Mouse (Mus musculus): ENCODE measurements around the gene Eef1akmt1. TPM values are rescaled to one million over a fixed set of nuclear protein-coding genes. Genes with fewer than 3 reads are reported as not detected.
A peak's percentile ranks its signal among the peaks of the same experiment; 100 is the strongest.

Eef1akmt1 gene
- polyA plus RNA-seq, 1 experiment from 2014 or later, result 82.0 TPM

GRCm38 (mm10) chr14:57515156-57515762 is 56.2 kb downstream of the Eef1akmt1 start:
- no peak overlapping the region for H3K9ac ChIP-seq (ENCODE audit: low read length)
- H3K27ac ChIP-seq (replicated peaks in 1 of 2; ENCODE audit: control insufficient read depth in 1 of 2, insufficient read depth in 1 of 2, low read depth in 2 of 2, low read length in 2 of 2), result no peak overlapping the region
- no peak overlapping the region for H3K4me3 ChIP-seq (ENCODE audit: control insufficient read depth in 1 of 2, insufficient read depth in 1 of 2, low read depth in 1 of 2, low read length in 2 of 2)
- no peak overlapping the region for H3K4me2 ChIP-seq (ENCODE audit: low read length)
- 51% methylated on average over 6 of the region's 6 CpGs for WGBS
- 0 out of 4 replicates have a peak, but pooled peaks cover 0 to 3% of the 10 kb centered on the region in 2 experiments for H3K4me1 ChIP-seq (ENCODE audit: control insufficient read depth in 2 of 2, insufficient read depth in 2 of 2, low read length in 2 of 2)
- H3K36me3 ChIP-seq (ENCODE audit: control insufficient read depth, insufficient read depth, low read length), result no peaks in the 10 kb centered on the region
- ATAC-seq (ENCODE audit: insufficient number of reproducible peaks, insufficient read depth, low FRiP score, low read depth), result no peak
- no peaks in the 10 kb centered on the region for H3K9me3 ChIP-seq (ENCODE audit: control insufficient read depth, low read length)
- H3K27me3 ChIP-seq (ENCODE audit: control insufficient read depth, insufficient read depth, low read length), result no peaks in the 10 kb centered on the region

GRCm38 (mm10) chr14:57509554-57509953 is 61.9 kb downstream of the Eef1akmt1 start:
- Histone ChIP-seq H3K9ac (ENCODE audit: low read length) (no peak overlapping the region), H3K27me3 (ENCODE audit: control insufficient read depth, insufficient read depth, low read length) (no peaks in the 10 kb centered on the region), H3K4me1 (ENCODE audit: control insufficient read depth in 2 of 2, insufficient read depth in 2 of 2, low read length in 2 of 2) (no peaks in the 10 kb centered on the region), H3K4me2 (ENCODE audit: low read length) (no peak overlapping the region), H3K27ac (replicated peaks in 1 of 2; ENCODE audit: control insufficient read depth in 1 of 2, insufficient read depth in 1 of 2, low read depth in 2 of 2, low read length in 2 of 2) (no peak overlapping the region), H3K4me3 (ENCODE audit: control insufficient read depth in 1 of 2, insufficient read depth in 1 of 2, low read depth in 1 of 2, low read length in 2 of 2) (no peak overlapping the region), H3K36me3 (ENCODE audit: control insufficient read depth, insufficient read depth, low read length) (no peaks in the 10 kb centered on the region), H3K9me3 (ENCODE audit: control insufficient read depth, low read length) (no peaks in the 10 kb centered on the region)
- peak; percentile 54 for ATAC-seq (ENCODE audit: insufficient number of reproducible peaks, insufficient read depth, low FRiP score, low read depth)
- WGBS, result 62% methylated on average over 6 of the region's 6 CpGs

- Histone ChIP-seq H3K27me3 (ENCODE audit: control insufficient read depth, insufficient read depth, low read length) (no peaks in the 10 kb centered on the region), H3K9me3 (ENCODE audit: control insufficient read depth, low read length) (no peaks in the 10 kb centered on the region), H3K27ac (replicated peaks in 1 of 2; ENCODE audit: control insufficient read depth in 1 of 2, insufficient read depth in 1 of 2, low read depth in 2 of 2, low read length in 2 of 2) (no peak overlapping the region), H3K4me3 (ENCODE audit: control insufficient read depth in 1 of 2, insufficient read depth in 1 of 2, low read depth in 1 of 2, low read length in 2 of 2) (no peak overlapping the region), H3K9ac (ENCODE audit: low read length) (no peak overlapping the region), H3K36me3 (ENCODE audit: control insufficient read depth, insufficient read depth, low read length) (no peaks in the 10 kb centered on the region), H3K4me1 (ENCODE audit: control insufficient read depth in 2 of 2, insufficient read depth in 2 of 2, low read length in 2 of 2) (no peaks in the 10 kb centered on the region), H3K4me2 (ENCODE audit: low read length) (no peak overlapping the region)
- WGBS, result 86% methylated on average over 6 of the region's 6 CpGs
- ATAC-seq (ENCODE audit: insufficient number of reproducible peaks, insufficient read depth, low FRiP score, low read depth), result no peak
These were observed 67.7 kb downstream of the Eef1akmt1 start for GRCm38 (mm10) chr14:57503729-57504128.

Other genes with a start within 250 kb of the Eef1akmt1 start
- 14.6 and 17.3 TPM in 2 replicates for gene Cryl1, start 173.1 kb downstream of the Eef1akmt1 start, polyA plus RNA-seq (2014; fragmentation: Nextera tagmentation; extraction: Ambion mirVana)
- 5.4 and 6.8 TPM in 2 replicates for gene Ift88, start 147.6 kb downstream of the Eef1akmt1 start, polyA plus RNA-seq (2014; fragmentation: Nextera tagmentation; extraction: Ambion mirVana)
- 0.78 and 1.0 TPM in 2 replicates for gene Il17d, start 46.8 kb downstream of the Eef1akmt1 start, polyA plus RNA-seq (2014; fragmentation: Nextera tagmentation; extraction: Ambion mirVana)
- 18.6 and 19.0 TPM in 2 replicates for gene Xpo4, start 93.8 kb upstream of the Eef1akmt1 start, polyA plus RNA-seq (2014; fragmentation: Nextera tagmentation; extraction: Ambion mirVana)
- gene Gm49361, start 174.5 kb upstream of the Eef1akmt1 start, polyA plus RNA-seq (2014; fragmentation: Nextera tagmentation; extraction: Ambion mirVana), result not detected in 2 replicates
- gene Lats2, start 186.8 kb upstream of the Eef1akmt1 start, polyA plus RNA-seq (2014; fragmentation: Nextera tagmentation; extraction: Ambion mirVana), result 24.9 and 25.9 TPM in 2 replicates
- 22.4 and 23.3 TPM in 2 replicates for gene Sap18, start 226.6 kb upstream of the Eef1akmt1 start, polyA plus RNA-seq (2014; fragmentation: Nextera tagmentation; extraction: Ambion mirVana)

Data from heart, embryonic 14.5 days (tissue).